Mouse (Mus musculus): ENCODE data around the gene Dalrd3. TPM values are rescaled to one million over a fixed set of nuclear protein-coding genes. Genes with fewer than 3 reads are reported as not detected.
A peak's percentile ranks its signal among the peaks of the same experiment; 100 is the strongest.
"Not testable (repeated sequence)": the region's sequence is repeated elsewhere in the genome, so short reads cannot be mapped to it uniquely, and the experiment has no call there.

Gene Dalrd3
- polyA plus RNA-seq, 1 experiment from 2014 or later: 257 TPM

GRCm38 (mm10) chr9:108600011-108600410 is 30.3 kb downstream of the Dalrd3 start:
- Histone ChIP-seq H3K4me1 (ENCODE audit: control insufficient read depth, insufficient read depth, low read length) (peaks cover 7% of the 10 kb centered on the region; the same call in 1 of the 2 replicates), H3K27ac (ENCODE audit: low read depth, low read length) (no peak overlapping the region), H3K4me2 (ENCODE audit: low read depth, low read length) (no peak overlapping the region), H3K4me3 (ENCODE audit: low read depth, low read length) (no peak overlapping the region), H3K27me3 (ENCODE audit: control insufficient read depth, insufficient read depth, low read length) (no peaks in the 10 kb centered on the region), H3K9ac (replicated peaks; ENCODE audit: low read depth, low read length) (no peak overlapping the region), H3K36me3 (ENCODE audit: control insufficient read depth, insufficient read depth, low read length) (peaks cover 15% of the 10 kb centered on the region), H3K9me3 (ENCODE audit: control insufficient read depth, low read length) (no peaks in the 10 kb centered on the region)
- ATAC-seq (ENCODE audit: low read depth): no peak
- 61% methylated on average over 2 of the region's 2 CpGs for WGBS

- H3K36me3 ChIP-seq (ENCODE audit: control insufficient read depth, insufficient read depth, low read length): peaks cover 26% of the 10 kb centered on the region
- no peak overlapping the region for H3K4me3 ChIP-seq (ENCODE audit: low read depth, low read length)
- H3K4me2 ChIP-seq (ENCODE audit: low read depth, low read length): no peak overlapping the region
- no peaks in the 10 kb centered on the region for H3K27me3 ChIP-seq (ENCODE audit: control insufficient read depth, insufficient read depth, low read length)
- no peaks in the 10 kb centered on the region for H3K9me3 ChIP-seq (ENCODE audit: control insufficient read depth, low read length)
- H3K4me1 ChIP-seq (ENCODE audit: control insufficient read depth, insufficient read depth, low read length): 0 out of 2 replicates have a peak, but pooled peaks cover 3% of the 10 kb centered on the region
- H3K9ac ChIP-seq (replicated peaks; ENCODE audit: low read depth, low read length): no peak overlapping the region
- WGBS: 93% methylated on average over 4 of the region's 4 CpGs
- no peak for ATAC-seq (ENCODE audit: low read depth)
- H3K27ac ChIP-seq (ENCODE audit: low read depth, low read length): no peak overlapping the region
Measured at GRCm38 (mm10) chr9:108601986-108602385, 32.3 kb downstream of the Dalrd3 start.

GRCm38 (mm10) chr9:108607929-108608328 is 38.2 kb downstream of the Dalrd3 start:
- H3K27me3 ChIP-seq (ENCODE audit: control insufficient read depth, insufficient read depth, low read length); H3K4me1 ChIP-seq (ENCODE audit: control insufficient read depth, insufficient read depth, low read length); H3K4me3 ChIP-seq (ENCODE audit: low read depth, low read length); H3K27ac ChIP-seq (ENCODE audit: low read depth, low read length); H3K9ac ChIP-seq (replicated peaks; ENCODE audit: low read depth, low read length); ATAC-seq (ENCODE audit: low read depth); H3K4me2 ChIP-seq (ENCODE audit: low read depth, low read length); H3K9me3 ChIP-seq (ENCODE audit: control insufficient read depth, low read length): not testable (repeated sequence)
- H3K36me3 ChIP-seq (ENCODE audit: control insufficient read depth, insufficient read depth, low read length): peaks cover 79% of the 10 kb centered on the region
- 92% methylated on average over 5 of the region's 5 CpGs for WGBS

GRCm38 (mm10) chr9:108608889-108609288 is 39.2 kb downstream of the Dalrd3 start:
- Histone ChIP-seq H3K4me2 (ENCODE audit: low read depth, low read length) (no peak overlapping the region), H3K27me3 (ENCODE audit: control insufficient read depth, insufficient read depth, low read length) (no peaks in the 10 kb centered on the region), H3K4me1 (ENCODE audit: control insufficient read depth, insufficient read depth, low read length) (no peaks in the 10 kb centered on the region), H3K36me3 (ENCODE audit: control insufficient read depth, insufficient read depth, low read length) (peaks cover 77% of the 10 kb centered on the region), H3K9ac (replicated peaks; ENCODE audit: low read depth, low read length) (no peak overlapping the region), H3K4me3 (ENCODE audit: low read depth, low read length) (no peak overlapping the region), H3K27ac (ENCODE audit: low read depth, low read length) (no peak overlapping the region), H3K9me3 (ENCODE audit: control insufficient read depth, low read length) (no peaks in the 10 kb centered on the region)
- no peak for ATAC-seq (ENCODE audit: low read depth)
- WGBS: 93% methylated on average over 4 of the region's 4 CpGs

- H3K4me3 ChIP-seq (ENCODE audit: low read depth, low read length): no peak overlapping the region
- ATAC-seq (ENCODE audit: low read depth): no peak
- no peak overlapping the region for H3K4me2 ChIP-seq (ENCODE audit: low read depth, low read length)
- H3K36me3 ChIP-seq (ENCODE audit: control insufficient read depth, insufficient read depth, low read length): peaks cover 82% of the 10 kb centered on the region
- H3K4me1 ChIP-seq (ENCODE audit: control insufficient read depth, insufficient read depth, low read length): no peaks in the 10 kb centered on the region
- no peaks in the 10 kb centered on the region for H3K27me3 ChIP-seq (ENCODE audit: control insufficient read depth, insufficient read depth, low read length)
- no peaks in the 10 kb centered on the region for H3K9me3 ChIP-seq (ENCODE audit: control insufficient read depth, low read length)
- H3K9ac ChIP-seq (replicated peaks; ENCODE audit: low read depth, low read length): no peak overlapping the region
- H3K27ac ChIP-seq (ENCODE audit: low read depth, low read length): no peak overlapping the region
- WGBS: 98% methylated on average over 10 of the region's 10 CpGs
Measured at GRCm38 (mm10) chr9:108611488-108611887, 41.8 kb downstream of the Dalrd3 start.

- H3K9ac ChIP-seq (replicated peaks; ENCODE audit: low read depth, low read length): no peak overlapping the region
- no peak for ATAC-seq (ENCODE audit: low read depth)
- no peaks in the 10 kb centered on the region for H3K9me3 ChIP-seq (ENCODE audit: control insufficient read depth, low read length)
- H3K27me3 ChIP-seq (ENCODE audit: control insufficient read depth, insufficient read depth, low read length): no peaks in the 10 kb centered on the region
- peaks cover 37% of the 10 kb centered on the region for H3K36me3 ChIP-seq (ENCODE audit: control insufficient read depth, insufficient read depth, low read length)
- no peaks in the 10 kb centered on the region for H3K4me1 ChIP-seq (ENCODE audit: control insufficient read depth, insufficient read depth, low read length)
- H3K4me2 ChIP-seq (ENCODE audit: low read depth, low read length): no peak overlapping the region
- no peak overlapping the region for H3K27ac ChIP-seq (ENCODE audit: low read depth, low read length)
- WGBS: 94% methylated on average over 1 of the region's 1 CpGs
- no peak overlapping the region for H3K4me3 ChIP-seq (ENCODE audit: low read depth, low read length)
Measured at GRCm38 (mm10) chr9:108617301-108617700, 47.6 kb downstream of the Dalrd3 start.

MicroRNAs encoded within 50 kb of the gene (microRNA counts, 519-probe panel; counts per million panel counts)
- 4,210 counts per million, percentile 49 among the panel's probes with 10 or more counts for microRNA mmu-miR-191
- microRNA mmu-miR-425: 3,424 counts per million, percentile 27 among the panel's probes with 10 or more counts

Small RNA genes within 50 kb of the gene (microRNA-seq; reads per million reads assigned to microRNA genes)
- not detected for gene Gm24083
- not detected for gene Mir191
- 1,131 reads per million, percentile 78 among the genes with 10 or more reads in this experiment for gene Mir425

Other genes with a start within 250 kb of the Dalrd3 start
- gene Gpx1, start 231.0 kb upstream of the Dalrd3 start, polyA plus RNA-seq (2014; fragmentation: Nextera tagmentation; extraction: Ambion mirVana): 463 and 504 TPM in 2 replicates
- 130 and 149 TPM in 2 replicates for gene Usp4, start 222.0 kb upstream of the Dalrd3 start, polyA plus RNA-seq (2014; fragmentation: Nextera tagmentation; extraction: Ambion mirVana)
- gene 1700102P08Rik, start 177.1 kb upstream of the Dalrd3 start, polyA plus RNA-seq (2014; fragmentation: Nextera tagmentation; extraction: Ambion mirVana): 2.1 and 2.5 TPM in 2 replicates
- gene Ccdc36, start 141.4 kb upstream of the Dalrd3 start, polyA plus RNA-seq (2014; fragmentation: Nextera tagmentation; extraction: Ambion mirVana): 1.7 and 1.8 TPM in 2 replicates
- gene BC048562, start 133.4 kb upstream of the Dalrd3 start, polyA plus RNA-seq (2014; fragmentation: Nextera tagmentation; extraction: Ambion mirVana): not detected in 2 replicates
- gene Ccdc71, start 109.4 kb upstream of the Dalrd3 start, polyA plus RNA-seq (2014; fragmentation: Nextera tagmentation; extraction: Ambion mirVana): 50.4 and 55.1 TPM in 2 replicates
- 49.8 and 63.3 TPM in 2 replicates for gene Klhdc8b, start 108.3 kb upstream of the Dalrd3 start, polyA plus RNA-seq (2014; fragmentation: Nextera tagmentation; extraction: Ambion mirVana)
- 8.3 and 15.3 TPM in 2 replicates for gene Lamb2, start 90.2 kb upstream of the Dalrd3 start, polyA plus RNA-seq (2014; fragmentation: Nextera tagmentation; extraction: Ambion mirVana)
- 66.1 and 73.0 TPM in 2 replicates for gene Usp19, start 79.3 kb upstream of the Dalrd3 start, polyA plus RNA-seq (2014; fragmentation: Nextera tagmentation; extraction: Ambion mirVana)
- gene Qars, start 62.2 kb upstream of the Dalrd3 start, polyA plus RNA-seq (2014; fragmentation: Nextera tagmentation; extraction: Ambion mirVana): 69.3 and 75.6 TPM in 2 replicates
- gene Qrich1, start 53.1 kb upstream of the Dalrd3 start, polyA plus RNA-seq (2014; fragmentation: Nextera tagmentation; extraction: Ambion mirVana): 122 and 138 TPM in 2 replicates
- gene Impdh2, start 9.6 kb upstream of the Dalrd3 start, polyA plus RNA-seq (2014; fragmentation: Nextera tagmentation; extraction: Ambion mirVana): 105 and 119 TPM in 2 replicates
- 81.7 and 96.8 TPM in 2 replicates for gene Ndufaf3, start 2.5 kb upstream of the Dalrd3 start, polyA plus RNA-seq (2014; fragmentation: Nextera tagmentation; extraction: Ambion mirVana)
- gene Wdr6, start 8.9 kb downstream of the Dalrd3 start, polyA plus RNA-seq (2014; fragmentation: Nextera tagmentation; extraction: Ambion mirVana): 206 and 229 TPM in 2 replicates
- 31.0 and 37.3 TPM in 2 replicates for gene P4htm, start 27.8 kb downstream of the Dalrd3 start, polyA plus RNA-seq (2014; fragmentation: Nextera tagmentation; extraction: Ambion mirVana)
- 37.7 and 45.2 TPM in 2 replicates for gene Arih2, start 79.5 kb downstream of the Dalrd3 start, polyA plus RNA-seq (2014; fragmentation: Nextera tagmentation; extraction: Ambion mirVana)
- gene Slc25a20, start 92.2 kb downstream of the Dalrd3 start, polyA plus RNA-seq (2014; fragmentation: Nextera tagmentation; extraction: Ambion mirVana): 24.0 and 34.8 TPM in 2 replicates
- 60.2 and 80.1 TPM in 2 replicates for gene Prkar2a, start 119.4 kb downstream of the Dalrd3 start, polyA plus RNA-seq (2014; fragmentation: Nextera tagmentation; extraction: Ambion mirVana)
- gene Ip6k2, start 213.9 kb downstream of the Dalrd3 start, polyA plus RNA-seq (2014; fragmentation: Nextera tagmentation; extraction: Ambion mirVana): 268 and 320 TPM in 2 replicates
- gene Nckipsd, start 238.5 kb downstream of the Dalrd3 start, polyA plus RNA-seq (2014; fragmentation: Nextera tagmentation; extraction: Ambion mirVana): 25.4 and 30.0 TPM in 2 replicates

All from neural tube, embryonic 14.5 days (tissue).